10 mouse cellular contexts compared by ENCODE assay signal in genomic region chr7:137723361-137724040, GRCm38 (mm10).
DNase-seq lines count a peak whose midpoint lies in the region; ATAC-seq lines count a peak whose summit lies in the region.
"Had no signal": no experiment of that assay in that cellular context is flagged by ENCODE, and none has a peak within 500 bp of the region (broad histone marks: within the 10 kb centered on the region; RNA-seq: fewer than 3 reads in every experiment).

No protein-coding gene starts in this region.

- peak; percentile 86 for ATAC-seq in lung, embryonic 16.5 days (ENCODE audit: low read depth)

- DNase-seq in left cerebral cortex, postnatal 4 days = peak; percentile 93
- DNase-seq in left cerebral cortex, postnatal 25 days (ENCODE audit: low spot score in 2 of 2) = no peak
- DNase-seq in brain, adult 2 months (ENCODE audit: low read depth, low spot score) = peak; percentile 42
- peak; percentile 2 for DNase-seq in cerebellum, adult 8-10 months
- no peak for DNase-seq in liver
- DNase-seq in gastrocnemius, postnatal 10 days = no peak
- DNase-seq: kidney, postnatal 25 days had no signal

- no peak overlapping the region for H3K9ac ChIP-seq in lung, embryonic 16.5 days (ENCODE audit: low read length)
- H3K9ac ChIP-seq: liver, embryonic 14.5 days had no signal

- no peak overlapping the region for H3K4me3 ChIP-seq in lung, embryonic 16.5 days (ENCODE audit: low read length)
- H3K4me3 ChIP-seq: left cerebral cortex, adult 2 months had no signal

- H3K9me3 ChIP-seq in lung, embryonic 16.5 days (ENCODE audit: control insufficient read depth, low read length) = no peaks in the 10 kb centered on the region

- H3K27me3 ChIP-seq in lung, embryonic 16.5 days (ENCODE audit: control insufficient read depth, insufficient read depth, low read depth, low read length) = no peaks in the 10 kb centered on the region

- peak overlapping the region; percentile 62 for H3K27ac ChIP-seq in lung, embryonic 16.5 days (ENCODE audit: low read length)
- H3K27ac ChIP-seq: left cerebral cortex, adult 2 months; liver, embryonic 14.5 days had no signal

- no peaks in the 10 kb centered on the region for H3K36me3 ChIP-seq in lung, embryonic 16.5 days (ENCODE audit: control insufficient read depth, insufficient read depth, low read length)

- peaks cover 17% of the 10 kb centered on the region for H3K4me1 ChIP-seq in lung, embryonic 16.5 days (replicated peaks; ENCODE audit: control insufficient read depth, insufficient read depth, low read length)

- no peak overlapping the region for H3K4me2 ChIP-seq in lung, embryonic 16.5 days (ENCODE audit: low read depth, low read length)

- intact Hi-C loops in left cerebral cortex, postnatal 4 days (cut with DNase I) = no loop called here
- intact Hi-C loops in left cerebral cortex, postnatal 25 days (cut with DNase I) = no loop called here

- 24% methylated on average over 7 of the region's 7 CpGs for WGBS in lung, embryonic 16.5 days

Comparison
In these comparisons a context has a peak if more than half of its experiments do, and no peak if none do; other contexts are left out.
1. DNase-seq: peak in left cerebral cortex, postnatal 4 days (single experiment), brain, adult 2 months (single experiment) and cerebellum, adult 8-10 months (single experiment); none in left cerebral cortex, postnatal 25 days (0 of 2), liver (single experiment) and gastrocnemius, postnatal 10 days (single experiment).